Mouse (Mus musculus) heart, embryonic 12.5 days (tissue): ENCODE measurements around the gene Ppfia3. TPM values are rescaled to one million over a fixed set of nuclear protein-coding genes. Genes with fewer than 3 reads are reported as not detected.
"Not testable (repeated sequence)": the region's sequence is repeated elsewhere in the genome, so short reads cannot be mapped to it uniquely, and the experiment has no call there.

ENCODE experiments used
- ATAC-seq: fragments of 200-750 bp; cut with Nextera tagmentation; 2 replicates; pipeline ENCODE4 v1.8.0; 2017; ENCODE audit warnings: moderate TSS enrichment, moderate library complexity; ENCODE audit not compliant: insufficient number of reproducible peaks, low FRiP score
- H3K27ac ChIP-seq: fragments of 300-500 bp; sonication (generic); 2 replicates; pipeline ENCODE4 v1.5.1; 2016; ENCODE audit warnings: mild to moderate bottlenecking, moderate library complexity; ENCODE audit not compliant: poor library complexity, severe bottlenecking
- H3K27me3 ChIP-seq: fragments of 300-500 bp; sonication (generic); replicated peaks from 2 replicates; pipeline ENCODE4 v1.6.1; 2016; ENCODE audit warnings: mild to moderate bottlenecking, moderate library complexity
- H3K36me3 ChIP-seq: fragments of 300-500 bp; sonication (generic); 2 replicates; pipeline ENCODE4 v1.6.1; 2016; ENCODE audit warnings: mild to moderate bottlenecking, moderate library complexity
- H3K4me1 ChIP-seq: fragments of 300-500 bp; sonication (generic); replicated peaks from 2 replicates; pipeline ENCODE4 v1.6.1; 2016; ENCODE audit warnings: mild to moderate bottlenecking
- H3K4me2 ChIP-seq: fragments of 300-500 bp; sonication (generic); 2 replicates; pipeline ENCODE4 v1.6.1; 2016; ENCODE audit warnings: mild to moderate bottlenecking, moderate library complexity
- H3K4me3 ChIP-seq: fragments of 300-500 bp; sonication (generic); 2 replicates; pipeline ENCODE4 v1.5.1; 2016; ENCODE audit warnings: mild to moderate bottlenecking
- H3K9ac ChIP-seq: fragments of 300-500 bp; sonication (generic); 2 replicates; pipeline ENCODE4 v1.6.1; 2016; ENCODE audit warnings: mild to moderate bottlenecking, moderate library complexity
- H3K9me3 ChIP-seq: fragments of 300-500 bp; sonication (generic); replicated peaks from 2 replicates; pipeline ENCODE4 v1.6.1; 2016; ENCODE audit warnings: mild to moderate bottlenecking, moderate library complexity
- WGBS: fragments of 180-500 bp; shearing (Covaris S2); methylation state at CpG from one replicate; pipeline ENCODE4 v1.1.7; 2016; 5-methylcytosine and 5-hydroxymethylcytosine counted together
- polyA plus RNA-seq: library from polyadenylated mRNA; unstranded; fragments of >200 nt; fragmentation: Nextera tagmentation; extraction: Ambion mirVana; gene quantifications from 2 replicates; pipeline ENCODE4 v1.2.1, GENCODE M21; 2016

Ppfia3 gene
- polyA plus RNA-seq, 1 experiment from 2014 or later, result 2.6 TPM

GRCm38 (mm10) chr7:45406157-45407156 lies 39.6 kb upstream of the Ppfia3 start:
- Histone ChIP-seq H3K36me3 (no peaks in the 10 kb centered on the region), H3K9me3 (0 out of 2 replicates have a peak, but pooled peaks cover 3% of the 10 kb centered on the region), H3K9ac (peak overlapping the region; percentile 65), H3K4me1 (peaks cover 12% of the 10 kb centered on the region; the same call in 1 of the 2 replicates), H3K4me2 (peak overlapping the region; percentile 85), H3K27ac (no peak overlapping the region), H3K27me3 (peaks cover 60% of the 10 kb centered on the region), H3K4me3 (peak overlapping the region; percentile 47)
- ATAC-seq, result 0 out of 2 replicates have a peak, but pooled peaks have one; percentile 15
- 2% methylated on average over 114 of the region's 114 CpGs for WGBS

- Histone ChIP-seq H3K4me2 (peak within 1 kb of the TSS; percentile 85), H3K9ac (peak within 1 kb of the TSS; percentile 65), H3K4me1 (peaks cover 12% of the 10 kb centered on the region; the same call in 1 of the 2 replicates), H3K4me3 (peak within 1 kb of the TSS; percentile 47), H3K27me3 (peaks cover 50% of the 10 kb centered on the region), H3K9me3 (0 out of 2 replicates have a peak, but pooled peaks cover 3% of the 10 kb centered on the region), H3K36me3 (no peaks in the 10 kb centered on the region), H3K27ac (no peak within 1 kb of the TSS)
- WGBS, result 11% methylated on average over 28 of the region's 28 CpGs
- no peak for ATAC-seq
These were observed 38.6 kb upstream of the Ppfia3 start, which contains the start of gene Kcna7 for GRCm38 (mm10) chr7:45405091-45406075. TSS of gene Kcna7 (plus strand) at chr7:45405653.

- Histone ChIP-seq H3K9ac (no peak overlapping the region), H3K9me3 (0 out of 2 replicates have a peak, but pooled peaks cover 3% of the 10 kb centered on the region), H3K27ac (no peak overlapping the region), H3K4me3 (no peak overlapping the region), H3K4me1 (peaks cover 12% of the 10 kb centered on the region; the same call in 1 of the 2 replicates), H3K36me3 (no peaks in the 10 kb centered on the region), H3K4me2 (no peak overlapping the region), H3K27me3 (peaks cover 33% of the 10 kb centered on the region)
- ATAC-seq, result no peak
- 44% methylated on average over 6 of the region's 6 CpGs for WGBS
These were observed 36.9 kb upstream of the Ppfia3 start for GRCm38 (mm10) chr7:45403532-45404261.

GRCm38 (mm10) chr7:45401521-45402085 lies 34.8 kb upstream of the Ppfia3 start:
- ATAC-seq, result no peak
- H3K27ac ChIP-seq, result no peak overlapping the region
- H3K4me1 ChIP-seq, result peaks cover 10% of the 10 kb centered on the region; the same call in 1 of the 2 replicates
- H3K27me3 ChIP-seq, result peaks cover 12% of the 10 kb centered on the region
- no peak overlapping the region for H3K4me3 ChIP-seq
- no peaks in the 10 kb centered on the region for H3K36me3 ChIP-seq
- no peaks in the 10 kb centered on the region for H3K9me3 ChIP-seq
- WGBS, result 74% methylated on average over 10 of the region's 10 CpGs
- H3K9ac ChIP-seq, result no peak overlapping the region
- H3K4me2 ChIP-seq, result no peak overlapping the region

GRCm38 (mm10) chr7:45396787-45397186 lies 30.0 kb upstream of the Ppfia3 start:
- 67% methylated on average over 2 of the region's 2 CpGs for WGBS
- Histone ChIP-seq H3K9me3 (no peaks in the 10 kb centered on the region), H3K27me3 (no peaks in the 10 kb centered on the region), H3K4me1 (peaks cover 17% of the 10 kb centered on the region), H3K36me3 (peaks cover 10% of the 10 kb centered on the region), H3K4me3 (no peak overlapping the region), H3K9ac (no peak overlapping the region), H3K27ac (no peak overlapping the region), H3K4me2 (no peak overlapping the region)
- ATAC-seq, result no peak

GRCm38 (mm10) chr7:45396337-45396775 lies 29.5 kb upstream of the Ppfia3 start:
- peak; percentile 46; the same call in 1 of the 2 replicates for ATAC-seq

GRCm38 (mm10) chr7:45395578-45396336 lies 28.9 kb upstream of the Ppfia3 start, which contains the start of gene Snrnp70:
TSS of gene Snrnp70 (minus strand) at chr7:45395742.
- H3K27me3 ChIP-seq, result no peaks in the 10 kb centered on the region
- peaks cover 17% of the 10 kb centered on the region for H3K4me1 ChIP-seq
- no peaks in the 10 kb centered on the region for H3K9me3 ChIP-seq
- peak; percentile 98 for ATAC-seq
- H3K27ac ChIP-seq, result peak within 1 kb of the TSS; percentile 100
- H3K9ac ChIP-seq, result peak within 1 kb of the TSS; percentile 98
- H3K36me3 ChIP-seq, result peaks cover 19% of the 10 kb centered on the region
- WGBS, result under 1% methylated on average over 60 of the region's 60 CpGs
- H3K4me3 ChIP-seq, result peak within 1 kb of the TSS; percentile 96
- H3K4me2 ChIP-seq, result peak within 1 kb of the TSS; percentile 94

More at GRCm38 (mm10) chr7:45396337-45396775, 29.5 kb upstream of the Ppfia3 start:
- H3K27me3 ChIP-seq, H3K9ac ChIP-seq, H3K9me3 ChIP-seq: not testable (repeated sequence)
- WGBS, result 3% methylated on average over 3 of the region's 3 CpGs
- peak overlapping the region; percentile 94 for H3K4me2 ChIP-seq
- H3K4me1 ChIP-seq, result peaks cover 17% of the 10 kb centered on the region
- H3K4me3 ChIP-seq, result peak overlapping the region; percentile 96
- H3K27ac ChIP-seq, result peak overlapping the region; percentile 68; the same call in 1 of the 2 replicates
- peaks cover 14% of the 10 kb centered on the region for H3K36me3 ChIP-seq

GRCm38 (mm10) chr7:45395129-45395541 lies 28.3 kb upstream of the Ppfia3 start:
- Histone ChIP-seq H3K36me3 (peaks cover 25% of the 10 kb centered on the region), H3K4me2 (peak overlapping the region; percentile 94), H3K9ac (peak overlapping the region; percentile 98), H3K27ac (peak overlapping the region; percentile 100), H3K9me3 (no peaks in the 10 kb centered on the region), H3K4me1 (peaks cover 17% of the 10 kb centered on the region), H3K27me3 (no peaks in the 10 kb centered on the region), H3K4me3 (peak overlapping the region; percentile 96)
- ATAC-seq, result peak; percentile 79
- under 1% methylated on average over 19 of the region's 20 CpGs for WGBS

GRCm38 (mm10) chr7:45386077-45386476 lies 19.3 kb upstream of the Ppfia3 start:
- WGBS, result 92% methylated on average over 3 of the region's 3 CpGs
- Histone ChIP-seq H3K36me3 (peaks cover 96% of the 10 kb centered on the region), H3K27me3 (no peaks in the 10 kb centered on the region), H3K9me3 (no peaks in the 10 kb centered on the region), H3K9ac (no peak overlapping the region), H3K27ac (no peak overlapping the region), H3K4me3 (no peak overlapping the region), H3K4me1 (no peaks in the 10 kb centered on the region), H3K4me2 (no peak overlapping the region)
- ATAC-seq, result no peak
